In the genomic region with DNA sequence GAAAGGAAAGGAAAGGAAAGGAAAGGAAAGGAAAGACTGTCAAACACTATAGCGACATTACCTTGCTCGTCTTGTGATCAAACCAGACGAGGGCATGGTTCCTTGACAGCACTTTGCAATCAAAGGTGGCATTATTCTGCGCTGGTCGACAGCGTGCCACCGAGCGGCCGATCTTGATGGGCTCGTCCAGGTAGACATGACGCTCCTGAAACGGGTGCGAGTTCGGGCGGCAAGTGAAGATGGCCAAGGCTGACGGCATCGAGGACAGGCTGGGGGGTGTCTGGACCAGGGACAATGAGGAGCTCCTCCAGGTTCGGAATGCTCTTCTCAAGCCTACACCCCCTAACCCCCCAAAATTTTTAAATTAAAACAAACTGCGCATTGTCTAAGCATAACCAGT, we compare ENCODE assay signal across 8 mouse cellular contexts. TPM values are rescaled to one million over a fixed set of nuclear protein-coding genes. Genes with fewer than 3 reads are reported as not detected.
DNase-seq lines count a peak whose midpoint lies in the region; ATAC-seq and TF ChIP-seq lines count a peak whose summit lies in the region.

No protein-coding gene starts in this region.

- TF ChIP-seq CTCF in bone marrow, adult 2 months (IDR thresholded peaks at IDR 0.05; ENCODE audit: control insufficient read depth, insufficient read depth, low read length) = no peak

- no peak for ATAC-seq in forebrain, embryonic 13.5 days
- ATAC-seq in limb, embryonic 13.5 days (ENCODE audit: low FRiP score, low read depth) = no peak
- no peak for ATAC-seq in neural tube, embryonic 14.5 days (ENCODE audit: low read depth)
- ATAC-seq in megakaryocyte progenitor cell, adult 5-6 weeks (replicated peaks; ENCODE audit: poor library complexity) = no peak

- H3K4me2 ChIP-seq in forebrain, embryonic 13.5 days = peak overlapping the region; percentile 88
- H3K4me2 ChIP-seq in limb, embryonic 13.5 days (replicated peaks) = peak overlapping the region; percentile 90
- H3K4me2 ChIP-seq in neural tube, embryonic 14.5 days (ENCODE audit: low read depth, low read length) = peak overlapping the region; percentile 90

- no peak for TF ChIP-seq POLR2A in bone marrow, adult 2 months (IDR thresholded peaks at IDR 0.05; ENCODE audit: borderline replicate concordance, control insufficient read depth, low read depth, low read length)

- H3K4me1 ChIP-seq in bone marrow, adult 2 months (ENCODE audit: control insufficient read depth, insufficient read depth, low read length) = peaks cover 5% of the 10 kb centered on the region; the same call in 1 of the 2 replicates
- H3K4me1 ChIP-seq in forebrain, embryonic 13.5 days = peaks cover 43% of the 10 kb centered on the region
- H3K4me1 ChIP-seq in limb, embryonic 13.5 days = peaks cover 44% of the 10 kb centered on the region
- peaks cover 32% of the 10 kb centered on the region for H3K4me1 ChIP-seq in neural tube, embryonic 14.5 days (ENCODE audit: control insufficient read depth, insufficient read depth, low read length)

- H3K27me3 ChIP-seq in forebrain, embryonic 13.5 days = no peaks in the 10 kb centered on the region
- no peaks in the 10 kb centered on the region for H3K27me3 ChIP-seq in limb, embryonic 13.5 days
- no peaks in the 10 kb centered on the region for H3K27me3 ChIP-seq in neural tube, embryonic 14.5 days (ENCODE audit: control insufficient read depth, insufficient read depth, low read length)

- 34% methylated on average over 19 of the region's 19 CpGs for WGBS in bone marrow, adult 2 months
- WGBS in forebrain, embryonic 13.5 days = 28% methylated on average over 19 of the region's 19 CpGs
- 22% methylated on average over 19 of the region's 19 CpGs for whole genome bisulfite sequencing in limb, embryonic 13.5 days
- 22% methylated on average over 19 of the region's 19 CpGs for WGBS in neural tube, embryonic 14.5 days

- 0 out of 2 replicates have a peak, but pooled peaks cover 9% of the 10 kb centered on the region for H3K36me3 ChIP-seq in forebrain, embryonic 13.5 days (ENCODE audit: poor library complexity, severe bottlenecking)
- 0 out of 2 replicates have a peak, but pooled peaks cover 2% of the 10 kb centered on the region for H3K36me3 ChIP-seq in limb, embryonic 13.5 days
- H3K36me3 ChIP-seq in neural tube, embryonic 14.5 days (ENCODE audit: control insufficient read depth, insufficient read depth, low read length) = no peaks in the 10 kb centered on the region

- no peaks in the 10 kb centered on the region for H3K9me3 ChIP-seq in forebrain, embryonic 13.5 days (replicated peaks)
- H3K9me3 ChIP-seq in limb, embryonic 13.5 days = no peaks in the 10 kb centered on the region
- H3K9me3 ChIP-seq in neural tube, embryonic 14.5 days (ENCODE audit: control insufficient read depth, low read length) = no peaks in the 10 kb centered on the region

- peak overlapping the region; percentile 97 for H3K4me3 ChIP-seq in bone marrow, adult 2 months (replicated peaks; ENCODE audit: control insufficient read depth, low read depth, low read length)
- peak overlapping the region; percentile 97 for H3K4me3 ChIP-seq in forebrain, embryonic 13.5 days
- peak overlapping the region; percentile 96 for H3K4me3 ChIP-seq in limb, embryonic 13.5 days
- peak overlapping the region; percentile 97 for H3K4me3 ChIP-seq in neural tube, embryonic 14.5 days (ENCODE audit: low read depth, low read length)

- DNase-seq in kidney, adult 18-20 months = peak; percentile 34
- no peak for DNase-seq in kidney, adult 11 months
- no peak for DNase-seq in retina, embryonic 14.5 days (ENCODE audit: low spot score)

- peak overlapping the region; percentile 39 for H3K27ac ChIP-seq in bone marrow, adult 2 months (ENCODE audit: control insufficient read depth, insufficient read depth, low read depth, low read length, poor library complexity)
- H3K27ac ChIP-seq in forebrain, embryonic 13.5 days = no peak overlapping the region
- no peak overlapping the region for H3K27ac ChIP-seq in limb, embryonic 13.5 days
- H3K27ac ChIP-seq in neural tube, embryonic 14.5 days (ENCODE audit: low read depth, low read length) = no peak overlapping the region

- peak overlapping the region; percentile 98 for H3K9ac ChIP-seq in forebrain, embryonic 13.5 days
- peak overlapping the region; percentile 96 for H3K9ac ChIP-seq in limb, embryonic 13.5 days
- peak overlapping the region; percentile 90; the same call in 1 of the 2 replicates for H3K9ac ChIP-seq in neural tube, embryonic 14.5 days (replicated peaks; ENCODE audit: low read depth, low read length)

RNA-seq across cellular contexts. Expression of gene Slmap, which starts 1.5 kb away (rescaled TPM):
- polyA plus RNA-seq in bone marrow, adult 2 months (2011; ENCODE audit: insufficient read depth, insufficient read length, low replicate concordance, missing spikeins) = 58.3 and 75.2 TPM in 2 replicates
- polyA plus RNA-seq in forebrain, embryonic 13.5 days (2015; fragmentation: Nextera tagmentation; extraction: Ambion mirVana) = 12.1 and 12.7 TPM in 2 replicates
- 15.3 and 16.4 TPM in 2 replicates for polyA plus RNA-seq in limb, embryonic 13.5 days (2015; fragmentation: Nextera tagmentation; extraction: Ambion mirVana)
- 18.4 and 22.6 TPM in 2 replicates for polyA plus RNA-seq in neural tube, embryonic 14.5 days (2014; fragmentation: Nextera tagmentation; extraction: Ambion mirVana)
- 82.4 and 91.7 TPM in 2 replicates for total RNA-seq in megakaryocyte progenitor cell, adult 5-6 weeks (2015)
- 56.8 and 78.7 TPM in 2 replicates for total RNA-seq in megakaryocyte progenitor cell, adult 5-6 weeks (2017)

RNA-seq across cellular contexts. Expression of gene Dennd6a, which starts 40.4 kb away (rescaled TPM):
- polyA plus RNA-seq in bone marrow, adult 2 months (2011; ENCODE audit: insufficient read depth, insufficient read length, low replicate concordance, missing spikeins) = 7.6 and 9.0 TPM in 2 replicates
- 26.9 and 27.0 TPM in 2 replicates for polyA plus RNA-seq in forebrain, embryonic 13.5 days (2015; fragmentation: Nextera tagmentation; extraction: Ambion mirVana)
- polyA plus RNA-seq in limb, embryonic 13.5 days (2015; fragmentation: Nextera tagmentation; extraction: Ambion mirVana) = 27.7 and 28.1 TPM in 2 replicates
- polyA plus RNA-seq in neural tube, embryonic 14.5 days (2014; fragmentation: Nextera tagmentation; extraction: Ambion mirVana) = 17.8 and 18.8 TPM in 2 replicates
- 29.1 and 32.3 TPM in 2 replicates for total RNA-seq in megakaryocyte progenitor cell, adult 5-6 weeks (2015)
- total RNA-seq in megakaryocyte progenitor cell, adult 5-6 weeks (2017) = 22.0 and 25.1 TPM in 2 replicates
